Mouse (Mus musculus) G1E (cell line): ENCODE data around the gene Ddx20. TPM values are rescaled to one million over a fixed set of nuclear protein-coding genes. Genes with fewer than 3 reads are reported as not detected.

Experiments
- ATAC-seq: 2 replicates; pipeline ENCODE4 v1.8.0; 2016; ENCODE audit warnings: mild to moderate bottlenecking; ENCODE audit not compliant: insufficient number of reproducible peaks, poor library complexity, low FRiP score, severe bottlenecking; ENCODE audit errors: extremely low read depth
- DNase-seq: peaks from one replicate; pipeline ENCODE4 v3.0.0; 2012; ENCODE audit warnings: low spot score
- H3K27me3 ChIP-seq: 2 replicates; pipeline ENCODE4 v1.6.1; 2012; ENCODE audit warnings: mild to moderate bottlenecking, low read length, inconsistent platforms; ENCODE audit not compliant: insufficient read depth
- H3K36me3 ChIP-seq: replicated peaks from 2 replicates; pipeline ENCODE3; 2012; ENCODE audit warnings: mild to moderate bottlenecking, inconsistent platforms
- H3K4me1 ChIP-seq: 2 replicates; pipeline ENCODE4 v1.6.1; 2012; ENCODE audit warnings: low read depth, low read length, inconsistent platforms, mixed read lengths; ENCODE audit not compliant: insufficient read depth
- H3K4me3 ChIP-seq: 2 replicates; pipeline ENCODE4 v1.5.1; 2012; ENCODE audit warnings: low read depth, mild to moderate bottlenecking, inconsistent platforms, low read length, moderate library complexity, mixed read lengths
- H3K9me3 ChIP-seq: replicated peaks from 2 replicates; pipeline ENCODE4 v1.6.1; 2012; ENCODE audit warnings: inconsistent platforms
- CTCF ChIP-seq: IDR thresholded peaks from 2 replicates; pipeline ENCODE4 v1.5.1; 2012; ENCODE audit warnings: low read depth, low read length, inconsistent platforms, mixed read lengths
- GATA1 ChIP-seq: IDR thresholded peaks from 2 replicates; pipeline ENCODE4 v1.6.1; 2012; ENCODE audit warnings: borderline replicate concordance, low read length, inconsistent platforms, mixed read lengths
- GATA2 ChIP-seq: IDR thresholded peaks from 2 replicates; pipeline ENCODE4 v1.6.1; 2012; ENCODE audit warnings: low read depth, low read length, inconsistent platforms, borderline replicate concordance
- POLR2AphosphoS5 ChIP-seq: IDR thresholded peaks from 2 replicates; pipeline ENCODE4 v1.6.1; 2012; ENCODE audit warnings: low read depth, low read length, inconsistent platforms; ENCODE audit not compliant: insufficient replicate concordance
- TAL1 ChIP-seq: conservative IDR thresholded peaks from 2 replicates; pipeline ENCODE4 v1.6.1; 2012; ENCODE audit warnings: low read depth, low read length, inconsistent platforms, mixed read lengths
- polyA plus RNA-seq: library from polyadenylated mRNA; stranded (reverse); fragments of >175 nt; gene quantifications from 2 replicates; pipeline ENCODE4 v1.2.3, GENCODE M21; 2012
- total RNA-seq, 2 experiments: library from RNA; stranded (forward) in 1 of 2; stranded (reverse) in 1 of 2; fragments of 200-1000 nt in 1 of 2; fragments of >200 nt in 1 of 2; fragmentation: Nextera tagmentation in 1 of 2; gene quantifications; 2 replicates each; pipeline ENCODE4 v1.2.3; 2014 to 2017

Ddx20 gene
- total and polyA plus RNA-seq, 3 experiments = 13.9 to 70.5 (median 34.1) TPM

DNA sequence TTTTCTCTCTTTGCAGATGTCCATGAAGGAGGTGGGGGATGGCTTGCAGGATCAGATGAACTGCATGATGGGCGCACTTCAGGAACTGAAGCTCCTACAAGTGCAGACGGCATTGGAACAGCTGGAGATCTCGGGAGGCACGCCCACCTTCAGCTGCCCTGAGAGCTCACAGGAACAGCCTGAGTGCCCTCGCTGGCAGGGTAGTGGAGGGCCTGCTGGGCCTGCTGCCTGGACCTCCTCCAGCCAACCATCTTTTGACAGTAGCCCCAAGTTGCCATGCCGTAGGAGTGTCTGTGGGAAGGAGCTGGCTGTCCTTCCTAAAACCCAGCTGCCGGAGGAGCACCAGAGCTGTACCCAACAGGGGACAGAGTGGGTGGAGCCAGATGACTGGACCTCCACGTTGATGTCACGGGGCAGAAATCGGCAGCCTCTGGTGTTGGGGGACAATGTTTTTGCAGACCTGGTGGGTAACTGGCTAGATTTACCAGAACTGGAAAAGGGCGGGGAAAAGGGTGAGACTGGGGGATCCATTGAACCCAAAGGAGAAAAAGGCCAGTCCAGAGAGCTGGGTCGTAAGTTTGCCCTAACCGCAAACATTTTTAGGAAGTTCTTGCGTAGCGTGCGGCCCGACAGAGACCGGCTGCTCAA lies 29.1 kb upstream of the Ddx20 start:
- H3K36me3 ChIP-seq = peaks cover 81% of the 10 kb centered on the region
- DNase-seq = no peak
- H3K27me3 ChIP-seq = no peaks in the 10 kb centered on the region
- H3K4me1 ChIP-seq = peaks cover 29% of the 10 kb centered on the region
- no peaks in the 10 kb centered on the region for H3K9me3 ChIP-seq
- H3K4me3 ChIP-seq = no peak overlapping the region; the same call in 1 of the 2 replicates
- no peak for TF ChIP-seq CTCF
- no peak for TF ChIP-seq GATA2
- TF ChIP-seq TAL1 = no peak
- TF ChIP-seq POLR2AphosphoS5 = no peak
- TF ChIP-seq GATA1 = no peak
- no peak for ATAC-seq

- Histone ChIP-seq H3K36me3 (peaks cover 86% of the 10 kb centered on the region), H3K4me1 (peaks cover 29% of the 10 kb centered on the region), H3K4me3 (no peak overlapping the region), H3K27me3 (no peaks in the 10 kb centered on the region), H3K9me3 (no peaks in the 10 kb centered on the region)
- TF ChIP-seq CTCF = no peak
- no peak for TF ChIP-seq POLR2AphosphoS5
- TF ChIP-seq TAL1 = no peak
- TF ChIP-seq GATA1 = no peak
- ATAC-seq (no peak), DNase-seq (no peak)
Measured at GRCm38 (mm10) chr3:105714820-105715167, 27.4 kb upstream of the Ddx20 start.

DNA sequence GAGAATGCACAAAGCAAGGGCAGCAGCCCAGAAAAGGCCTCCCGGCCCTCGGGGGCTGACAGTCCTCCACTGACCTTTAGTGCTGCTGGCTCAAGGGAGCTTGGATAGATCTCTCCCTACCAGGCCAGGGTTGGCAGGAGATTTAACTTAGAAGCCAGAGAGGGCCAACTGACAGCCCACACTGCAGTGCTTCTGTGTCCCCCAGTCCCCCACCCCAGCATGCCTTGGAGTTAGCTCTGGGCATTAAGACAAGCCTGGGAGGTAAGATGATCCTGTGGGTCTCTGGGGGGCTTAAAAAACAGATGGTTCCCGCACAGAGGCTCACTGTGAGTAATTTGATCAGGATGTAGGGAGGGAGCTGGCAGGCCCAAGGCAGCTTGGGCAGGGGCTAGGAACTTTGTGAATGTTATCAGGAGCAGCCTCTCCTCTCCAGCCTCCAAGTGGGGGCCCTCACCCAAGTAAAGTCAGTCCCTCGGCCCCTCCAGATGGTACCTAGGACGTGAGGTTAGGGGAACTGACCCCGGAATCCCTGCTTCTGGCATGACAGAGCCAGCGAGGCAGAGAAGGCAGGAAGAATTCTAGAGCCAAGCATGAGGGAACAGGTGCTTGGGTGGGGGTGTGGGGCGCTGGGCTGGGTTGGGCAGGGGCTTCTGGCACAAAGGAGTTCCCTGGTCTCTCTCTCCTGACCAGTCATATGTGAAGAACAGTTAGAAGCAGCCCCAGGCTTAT lies 26.9 kb upstream of the Ddx20 start:
- no peak for DNase-seq

DNA sequence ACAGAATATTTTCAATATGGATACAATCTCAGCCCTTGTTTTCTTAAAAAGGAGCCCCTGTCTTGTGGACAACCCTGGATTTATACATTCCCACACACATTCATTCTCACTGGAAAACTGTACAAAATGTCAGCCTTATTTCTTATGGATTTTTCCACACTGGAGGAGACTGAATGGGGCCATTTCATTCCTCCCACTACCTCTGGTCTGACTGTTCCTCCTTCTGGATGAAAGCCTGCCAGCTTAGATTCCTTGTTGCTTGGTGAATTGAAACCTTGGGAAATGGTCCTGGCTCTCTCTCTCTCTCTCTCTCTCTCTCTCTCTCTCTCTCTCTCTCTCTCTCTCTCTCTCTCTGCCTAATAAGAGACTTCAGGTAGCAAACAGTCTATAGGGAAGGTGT lies 25.5 kb upstream of the Ddx20 start:
- peaks cover 33% of the 10 kb centered on the region for H3K4me1 ChIP-seq
- no peaks in the 10 kb centered on the region for H3K27me3 ChIP-seq
- H3K4me3 ChIP-seq = no peak overlapping the region
- TF ChIP-seq GATA2 = no peak
- no peak for TF ChIP-seq POLR2AphosphoS5
- no peak for TF ChIP-seq CTCF
- H3K36me3 ChIP-seq = peaks cover 82% of the 10 kb centered on the region
- ATAC-seq = no peak
- H3K9me3 ChIP-seq = no peaks in the 10 kb centered on the region
- no peak for DNase-seq

More for the DNA sequence above, 26.9 kb upstream of the Ddx20 start:
- no peaks in the 10 kb centered on the region for H3K9me3 ChIP-seq
- no peak for TF ChIP-seq CTCF
- no peaks in the 10 kb centered on the region for H3K27me3 ChIP-seq
- no peak for ATAC-seq
- H3K4me1 ChIP-seq = peaks cover 31% of the 10 kb centered on the region
- no peak overlapping the region for H3K4me3 ChIP-seq
- peaks cover 89% of the 10 kb centered on the region for H3K36me3 ChIP-seq

- no peaks in the 10 kb centered on the region for H3K27me3 ChIP-seq
- H3K9me3 ChIP-seq = no peaks in the 10 kb centered on the region
- TF ChIP-seq POLR2AphosphoS5 (no peak), CTCF (no peak)
- no peak for DNase-seq
- ATAC-seq = no peak
- no peak overlapping the region for H3K4me3 ChIP-seq
- peaks cover 38% of the 10 kb centered on the region for H3K4me1 ChIP-seq
- H3K36me3 ChIP-seq = peaks cover 81% of the 10 kb centered on the region
Measured at GRCm38 (mm10) chr3:105711741-105712140, 24.4 kb upstream of the Ddx20 start.

DNA sequence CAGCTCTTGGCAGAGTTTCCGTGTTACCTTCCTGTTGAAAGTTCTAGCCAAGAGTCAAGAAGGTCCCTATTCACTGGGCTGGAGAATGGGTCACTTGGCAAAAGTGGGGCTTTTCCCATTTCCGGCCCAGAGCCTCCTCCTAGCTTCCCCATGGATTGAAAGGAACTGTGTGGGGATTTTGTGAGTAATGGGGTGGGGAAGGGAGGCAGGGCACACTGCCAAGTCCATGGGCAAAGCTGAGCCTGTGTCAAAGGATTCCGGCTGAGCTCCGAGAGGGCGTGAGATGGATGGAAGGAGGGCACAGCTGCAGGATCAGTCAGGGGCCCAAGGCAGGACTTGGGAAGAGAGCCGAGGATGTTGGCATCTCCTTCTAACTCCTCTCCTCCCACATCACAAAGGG lies 22.9 kb upstream of the Ddx20 start:
- DNase-seq (no peak), ATAC-seq (no peak)
- Histone ChIP-seq H3K27me3 (no peaks in the 10 kb centered on the region; the same call in 1 of the 2 replicates), H3K36me3 (peaks cover 77% of the 10 kb centered on the region), H3K4me3 (no peak overlapping the region), H3K9me3 (no peaks in the 10 kb centered on the region), H3K4me1 (peaks cover 40% of the 10 kb centered on the region)
- TF ChIP-seq GATA1 = no peak
- TF ChIP-seq CTCF = no peak
- no peak for TF ChIP-seq TAL1
- TF ChIP-seq POLR2AphosphoS5 = no peak
- no peak for TF ChIP-seq GATA2

GRCm38 (mm10) chr3:105707590-105707989 lies 20.2 kb upstream of the Ddx20 start:
- Histone ChIP-seq H3K4me3 (no peak overlapping the region), H3K27me3 (no peaks in the 10 kb centered on the region; the same call in 1 of the 2 replicates), H3K4me1 (peaks cover 58% of the 10 kb centered on the region), H3K9me3 (no peaks in the 10 kb centered on the region), H3K36me3 (peaks cover 54% of the 10 kb centered on the region)
- DNase-seq = no peak
- TF ChIP-seq CTCF = no peak
- TF ChIP-seq GATA1 = no peak
- no peak for TF ChIP-seq GATA2
- TF ChIP-seq TAL1 = no peak
- TF ChIP-seq POLR2AphosphoS5 = no peak
- no peak for ATAC-seq
